Mouse (Mus musculus): ENCODE measurements around the gene U2af1.
"Not testable (repeated sequence)": the region's sequence is repeated elsewhere in the genome, so short reads cannot be mapped to it uniquely, and the experiment has no call there.

The U2af1 gene

GRCm38 (mm10) chr17:31613086-31613755, 45.5 kb downstream of the U2af1 start:
- no peak for DNase-seq

DNA sequence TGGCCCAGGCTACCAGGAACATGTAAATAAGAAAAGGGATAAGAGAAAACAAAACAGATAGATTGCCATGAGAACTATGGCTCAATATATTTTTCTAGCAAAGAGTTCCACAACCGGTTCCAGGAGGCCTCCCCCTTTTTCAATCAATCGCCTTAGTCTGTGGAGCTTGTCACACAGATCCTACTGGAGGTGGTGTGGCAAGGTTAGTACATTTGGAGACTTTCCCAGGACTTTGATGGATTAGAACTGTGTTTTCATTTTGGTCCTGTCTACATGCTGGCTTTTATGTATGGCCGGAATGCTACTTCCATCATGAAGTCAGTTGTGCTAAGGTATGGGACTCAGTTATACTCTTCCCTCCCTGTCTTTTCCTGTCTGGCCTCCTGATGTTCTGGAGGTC, 48.8 kb downstream of the U2af1 start:
- DNase-seq = no peak

DNA sequence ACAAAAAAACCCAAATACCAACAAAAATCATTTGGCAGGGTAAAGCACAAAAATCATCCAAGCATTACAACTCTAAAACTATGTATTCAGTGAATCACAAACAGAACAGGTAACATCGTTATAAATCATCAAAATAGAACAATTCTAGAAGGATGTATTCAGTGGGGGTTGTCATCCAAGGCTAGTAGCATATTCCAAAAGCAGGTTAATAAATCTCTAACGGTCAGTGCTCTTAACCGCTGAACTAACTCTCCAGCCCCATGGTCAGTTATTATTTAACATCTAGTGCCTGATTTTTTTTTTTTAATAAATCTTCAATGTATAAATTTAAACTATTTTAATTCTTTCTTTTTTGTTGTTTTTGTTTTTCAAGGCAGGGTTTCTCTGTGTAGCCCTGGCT, 49.5 kb downstream of the U2af1 start:
- DNase-seq = not testable (repeated sequence)

DNA sequence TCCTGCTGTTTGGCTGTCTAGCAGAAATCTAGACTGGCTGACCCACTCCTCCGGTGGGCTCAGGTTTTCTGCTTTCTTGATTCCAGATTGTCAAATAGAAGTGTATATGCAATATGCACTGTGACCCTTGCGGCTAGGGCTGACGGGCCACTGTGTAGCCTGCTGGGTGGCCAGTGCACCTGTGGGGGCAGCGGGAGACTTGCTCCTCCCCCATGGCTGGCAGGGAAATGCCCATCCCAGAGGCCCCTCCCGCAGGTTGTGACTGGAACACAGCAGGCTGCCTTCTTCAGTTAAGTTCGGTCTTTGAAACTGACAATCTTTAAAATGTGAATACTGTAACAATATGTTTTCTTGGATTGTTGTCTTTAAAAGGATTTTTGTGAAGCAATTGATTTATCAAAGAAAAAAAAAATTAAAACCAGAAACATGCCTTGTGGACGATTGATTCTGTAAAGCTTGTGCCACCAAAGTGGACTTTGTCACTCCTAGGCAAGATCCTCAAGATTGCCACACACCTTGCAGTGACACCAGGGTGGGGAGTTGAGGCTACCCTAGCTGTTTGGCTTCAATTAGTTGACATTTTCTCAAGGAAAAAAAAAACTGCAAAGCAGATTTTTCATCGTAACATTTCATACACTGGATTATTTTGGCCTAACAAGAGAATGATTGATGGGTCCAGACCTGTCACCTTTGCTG, 51.3 kb downstream of the U2af1 start:
- DNase-seq = no peak

GRCm38 (mm10) chr17:31606424-31606823, 52.3 kb downstream of the U2af1 start:
- DNase-seq = no peak

- DNase-seq = peak; percentile 26
Measured at GRCm38 (mm10) chr17:31598593-31598992, 60.1 kb downstream of the U2af1 start.

DNA sequence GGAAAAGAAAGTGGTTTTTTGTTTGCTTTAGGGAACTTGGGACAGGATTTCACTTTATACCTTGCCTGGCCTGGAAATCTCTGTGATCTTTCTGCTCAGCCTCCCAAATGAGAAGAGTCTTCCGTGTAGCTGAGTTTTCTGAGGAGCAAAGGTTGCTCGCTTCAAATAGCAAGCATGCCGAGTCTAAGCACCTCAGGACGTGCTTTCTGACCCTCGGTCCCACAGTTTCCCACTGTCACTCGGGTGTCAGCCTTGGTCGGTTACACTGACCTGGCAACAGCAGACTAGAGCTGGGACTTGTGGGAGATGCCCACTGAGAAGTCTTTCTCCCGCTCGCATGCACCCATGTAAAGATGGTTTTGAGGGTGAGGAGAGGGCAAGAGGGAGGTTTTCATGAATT, 60.7 kb downstream of the U2af1 start:
- peak; percentile 55 for DNase-seq
